Comparison of ENCODE assay signal across 9 mouse cellular contexts in genomic region chr10:5922294-5922828, GRCm38 (mm10). TPM values are rescaled to one million over a fixed set of nuclear protein-coding genes. Genes with fewer than 3 reads are reported as not detected.
DNase-seq lines count a peak whose midpoint lies in the region; ATAC-seq lines count a peak whose summit lies in the region.
"Had no signal": no experiment of that assay in that cellular context is flagged by ENCODE, and none has a peak within 500 bp of the region (broad histone marks: within the 10 kb centered on the region; RNA-seq: fewer than 3 reads in every experiment).

Rgs17 (minus strand) TSS chr10:5922400.

- H3K4me2 ChIP-seq in liver, embryonic 13.5 days, result peak within 1 kb of the TSS; percentile 63

- peak; percentile 41; the same call in 1 of the 2 replicates for ATAC-seq in liver, embryonic 13.5 days (ENCODE audit: low read depth)

- under 1% methylated on average over 26 of the region's 35 CpGs for WGBS in liver, embryonic 13.5 days (ENCODE audit: insufficient replicate concordance)

- no peaks in the 10 kb centered on the region for H3K9me3 ChIP-seq in liver, embryonic 13.5 days (replicated peaks)

- H3K4me3 ChIP-seq in liver, embryonic 13.5 days (replicated peaks), result peak within 1 kb of the TSS; percentile 44

- no peak within 1 kb of the TSS for H3K9ac ChIP-seq in liver, embryonic 13.5 days

- peak; percentile 37 for DNase-seq in ovary, adult 18-20 months (ENCODE audit: low spot score)
- no peak for DNase-seq in ovary, postnatal 10 days (ENCODE audit: low spot score)
- DNase-seq in embryo, embryonic 11.5 days (ENCODE audit: low read depth, low spot score), result peak; percentile 56
- DNase-seq in heart, adult 18-20 months, result peak; percentile 39 to 49
- DNase-seq in kidney, postnatal 14 days, result peak; percentile 25
- no peak for DNase-seq in liver, embryonic 13.5 days
- DNase-seq in ovary, postnatal 36 days (ENCODE audit: low spot score), result peak; percentile 59
- DNase-seq in MN1 (ENCODE audit: low spot score), result no peak

- H3K27me3 ChIP-seq in liver, embryonic 13.5 days, result peaks cover 41% of the 10 kb centered on the region

- peaks cover 3% of the 10 kb centered on the region; the same call in 1 of the 2 replicates for H3K4me1 ChIP-seq in liver, embryonic 13.5 days (replicated peaks)

- H3K36me3 ChIP-seq in liver, embryonic 13.5 days, result no peaks in the 10 kb centered on the region

- H3K27ac ChIP-seq in liver, embryonic 13.5 days, result no peak within 1 kb of the TSS

RNA-seq across cellular contexts. Expression of gene Rgs17, which starts in this region (rescaled TPM):
- total RNA-seq in heart, adult 18-20 months (2021), result 1 to 10 TPM in 1 of 2 experiments, under 1 TPM in 1; 0.67 to 1.1 TPM
- polyA plus RNA-seq in liver, embryonic 13.5 days (2015; fragmentation: Nextera tagmentation; extraction: Ambion mirVana), result 0.07 and 0.13 TPM in 2 replicates
- total RNA-seq: MEL had no signal

Comparison
In these comparisons a context has a peak if more than half of its experiments do, and no peak if none do; other contexts are left out.
1. DNase-seq: peak in ovary, adult 18-20 months (single experiment), embryo, embryonic 11.5 days (single experiment), heart, adult 18-20 months (2 of 2), kidney, postnatal 14 days (single experiment) and ovary, postnatal 36 days (single experiment); none in ovary, postnatal 10 days (single experiment), liver, embryonic 13.5 days (single experiment) and MN1 (single experiment).
2. Peak in ATAC-seq, H3K4me3 ChIP-seq and H3K4me2 ChIP-seq in liver, embryonic 13.5 days; RNA of the gene not detected or under 1 TPM.